Mouse (Mus musculus): ENCODE results near the gene Wdr27. TPM values are rescaled to one million over a fixed set of nuclear protein-coding genes. Genes with fewer than 3 reads are reported as not detected.

Wdr27 gene
- total and polyA plus RNA-seq, 3 experiments, result 1.7 to 2.3 (median 2.1) TPM

GRCm38 (mm10) chr17:14816107-14816506, 126.9 kb downstream of the Wdr27 start:
- Histone ChIP-seq H3K79me2 (replicated peaks; ENCODE audit: control insufficient read depth, extremely low read depth, insufficient read depth, poor library complexity, severe bottlenecking) (no peaks in the 10 kb centered on the region), H3K36me3 (replicated peaks in 1 of 2; ENCODE audit: control insufficient read depth in 1 of 2, insufficient read depth in 1 of 2, low read length in 1 of 2) (no peaks in the 10 kb centered on the region), H3K4me3 (replicated peaks in 1 of 3; ENCODE audit: low read depth in 2 of 3, low read length in 2 of 3, poor library complexity in 1 of 3) (no peak overlapping the region), H3K9ac (ENCODE audit: insufficient read depth, low read depth) (no peak overlapping the region), H3K4me1 (ENCODE audit: control insufficient read depth in 1 of 2, insufficient read depth in 2 of 2) (peaks cover 3 to 12% of the 10 kb centered on the region in 2 experiments), H3K27ac (ENCODE audit: insufficient read depth, low read depth) (no peak overlapping the region), H3K27me3 (replicated peaks) (no peaks in the 10 kb centered on the region), H3K4me2 (ENCODE audit: insufficient read depth, low read depth, poor library complexity, severe bottlenecking) (no peak overlapping the region), H3K9me3 (replicated peaks; ENCODE audit: low read length) (no peaks in the 10 kb centered on the region)
- in situ Hi-C loops (cut with MboI; ENCODE audit: low pct_ligation_motif_present, low pct_unique_long_range_greater_than_20kb, low sequenced_read_pairs) (no loop called here), dilution Hi-C loops (cut with MboI; ENCODE audit: extremely low pct_ligation_motif_present, extremely low pct_unique_long_range_greater_than_20kb, low sequenced_read_pairs) (no loop called here)
- TF ChIP-seq E2F4 (IDR thresholded peaks at IDR 0.05; ENCODE audit: insufficient replicate concordance, low read depth, low read length) (no peak), MEF2A (IDR thresholded peaks at IDR 0.05; ENCODE audit: borderline replicate concordance, low read depth, low read length) (no peak), TCF12 (IDR thresholded peaks at IDR 0.05; ENCODE audit: low read depth, low read length) (no peak), NELFE (IDR thresholded peaks at IDR 0.05; ENCODE audit: low read depth, low read length) (no peak), ETS1 (conservative IDR thresholded peaks at IDR 0.05; ENCODE audit: low read depth, low read length) (no peak), HCFC1 (IDR thresholded peaks at IDR 0.05; ENCODE audit: low read depth, low read length) (no peak), NRF1 (IDR thresholded peaks at IDR 0.05; ENCODE audit: low read depth, low read length) (no peak), CHD2 (IDR thresholded peaks at IDR 0.05; ENCODE audit: low read length) (no peak), UBTF (IDR thresholded peaks at IDR 0.05; ENCODE audit: low read depth, low read length) (no peak), ZNF384 (IDR thresholded peaks at IDR 0.05; ENCODE audit: low read depth, low read length) (no peak), ELF1 (IDR thresholded peaks at IDR 0.05; ENCODE audit: low read depth, low read length) (no peak), POLR2A (IDR thresholded peaks at IDR 0.05; ENCODE audit: low read depth, low read length) (no peak), CTCF (conservative IDR thresholded peaks at IDR 0.05 in 1 of 2, IDR thresholded peaks at IDR 0.05 in 1 of 2; ENCODE audit: low read depth in 2 of 2, low read length in 2 of 2) (no peak)
- DNase-seq (ENCODE audit: extremely low read depth), result no peak

DNA sequence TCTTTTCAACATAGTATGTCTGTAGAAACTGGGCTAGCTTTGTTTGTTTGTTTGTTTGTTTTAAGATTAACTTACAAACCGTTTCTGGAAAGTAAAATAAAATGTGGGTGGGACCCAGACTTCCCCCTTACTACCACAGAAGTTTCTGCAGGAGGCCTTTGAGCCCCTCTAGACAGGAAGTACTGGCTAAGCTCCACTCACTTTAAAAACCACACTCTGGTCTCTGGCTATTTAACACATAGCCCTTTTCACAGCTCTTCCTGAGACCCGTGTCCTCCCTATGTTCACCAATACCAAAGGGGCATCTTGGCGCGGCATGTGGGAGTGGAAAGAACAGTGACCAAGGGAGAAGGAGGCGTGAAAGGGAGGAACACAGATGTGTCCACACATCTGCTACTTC, 127.7 kb downstream of the Wdr27 start:
- no peak overlapping the region for H3K9ac ChIP-seq (ENCODE audit: insufficient read depth, low read depth)
- dilution Hi-C loops (cut with MboI; ENCODE audit: extremely low pct_ligation_motif_present, extremely low pct_unique_long_range_greater_than_20kb, low sequenced_read_pairs), result no loop called here
- no peak overlapping the region for H3K4me2 ChIP-seq (ENCODE audit: insufficient read depth, low read depth, poor library complexity, severe bottlenecking)
- no peak overlapping the region for H3K4me3 ChIP-seq (replicated peaks in 1 of 3; ENCODE audit: low read depth in 2 of 3, low read length in 2 of 3, poor library complexity in 1 of 3)
- in situ Hi-C loops (cut with MboI; ENCODE audit: low pct_ligation_motif_present, low pct_unique_long_range_greater_than_20kb, low sequenced_read_pairs), result no loop called here
- H3K79me2 ChIP-seq (replicated peaks; ENCODE audit: control insufficient read depth, extremely low read depth, insufficient read depth, poor library complexity, severe bottlenecking), result no peaks in the 10 kb centered on the region
- peaks cover 3 to 12% of the 10 kb centered on the region in 2 experiments for H3K4me1 ChIP-seq (ENCODE audit: control insufficient read depth in 1 of 2, insufficient read depth in 2 of 2)
- H3K36me3 ChIP-seq (replicated peaks in 1 of 2; ENCODE audit: control insufficient read depth in 1 of 2, insufficient read depth in 1 of 2, low read length in 1 of 2), result no peaks in the 10 kb centered on the region
- H3K9me3 ChIP-seq (replicated peaks; ENCODE audit: low read length), result no peaks in the 10 kb centered on the region
- no peak for DNase-seq (ENCODE audit: extremely low read depth)
- TF ChIP-seq POLR2A (IDR thresholded peaks at IDR 0.05; ENCODE audit: low read depth, low read length) (no peak), MYC (IDR thresholded peaks at IDR 0.05; ENCODE audit: low read depth, low read length) (no peak), RAD21 (IDR thresholded peaks at IDR 0.05; ENCODE audit: low read depth, low read length) (no peak), CHD2 (IDR thresholded peaks at IDR 0.05; ENCODE audit: low read length) (no peak), ETS1 (conservative IDR thresholded peaks at IDR 0.05; ENCODE audit: low read depth, low read length) (no peak), JUND (conservative IDR thresholded peaks at IDR 0.05; ENCODE audit: low read depth, low read length) (no peak), MXI1 (IDR thresholded peaks at IDR 0.05; ENCODE audit: low read depth, low read length) (no peak), MAZ (IDR thresholded peaks at IDR 0.05; ENCODE audit: low read depth, low read length) (no peak), BHLHE40 (IDR thresholded peaks at IDR 0.05; ENCODE audit: low read depth, low read length) (no peak), MAFK (IDR thresholded peaks at IDR 0.05; ENCODE audit: insufficient replicate concordance, low read length) (no peak), ZNF384 (IDR thresholded peaks at IDR 0.05; ENCODE audit: low read depth, low read length) (no peak), GABPA (IDR thresholded peaks at IDR 0.05; ENCODE audit: insufficient replicate concordance, low read depth, low read length) (no peak), NELFE (IDR thresholded peaks at IDR 0.05; ENCODE audit: low read depth, low read length) (no peak), SIN3A (IDR thresholded peaks at IDR 0.05; ENCODE audit: low read length) (no peak)
- no peaks in the 10 kb centered on the region for H3K27me3 ChIP-seq (replicated peaks)
- H3K27ac ChIP-seq (ENCODE audit: insufficient read depth, low read depth), result no peak overlapping the region

Data from CH12.LX (cell line).